Mouse (Mus musculus): ENCODE measurements around the gene U2af2.

Gene U2af2

GRCm38 (mm10) chr7:5037026-5037425 lies 24.9 kb upstream of the U2af2 start:
- DNase-seq (ENCODE audit: low spot score in 2 of 2): no peak

DNA sequence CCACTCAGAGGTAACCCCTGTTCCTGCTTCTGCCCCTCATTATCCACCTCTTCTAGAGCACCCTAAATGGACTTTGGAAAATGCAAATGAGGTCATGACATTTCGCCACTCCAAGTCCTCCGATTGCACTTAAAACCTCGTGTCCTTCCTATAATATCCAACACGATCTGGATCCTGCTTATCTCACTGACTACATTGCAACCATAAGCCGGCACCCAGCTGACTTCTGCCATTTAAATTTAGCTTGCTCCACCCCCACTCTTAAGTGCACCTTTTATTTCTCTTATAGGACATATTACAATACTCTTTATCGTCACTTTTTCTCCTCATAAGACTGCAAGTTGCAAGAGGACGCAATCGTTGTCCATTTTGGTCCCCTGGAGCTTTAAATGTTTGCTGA lies 24.5 kb upstream of the U2af2 start:
- DNase-seq (ENCODE audit: low spot score in 2 of 2): no peak

DNA sequence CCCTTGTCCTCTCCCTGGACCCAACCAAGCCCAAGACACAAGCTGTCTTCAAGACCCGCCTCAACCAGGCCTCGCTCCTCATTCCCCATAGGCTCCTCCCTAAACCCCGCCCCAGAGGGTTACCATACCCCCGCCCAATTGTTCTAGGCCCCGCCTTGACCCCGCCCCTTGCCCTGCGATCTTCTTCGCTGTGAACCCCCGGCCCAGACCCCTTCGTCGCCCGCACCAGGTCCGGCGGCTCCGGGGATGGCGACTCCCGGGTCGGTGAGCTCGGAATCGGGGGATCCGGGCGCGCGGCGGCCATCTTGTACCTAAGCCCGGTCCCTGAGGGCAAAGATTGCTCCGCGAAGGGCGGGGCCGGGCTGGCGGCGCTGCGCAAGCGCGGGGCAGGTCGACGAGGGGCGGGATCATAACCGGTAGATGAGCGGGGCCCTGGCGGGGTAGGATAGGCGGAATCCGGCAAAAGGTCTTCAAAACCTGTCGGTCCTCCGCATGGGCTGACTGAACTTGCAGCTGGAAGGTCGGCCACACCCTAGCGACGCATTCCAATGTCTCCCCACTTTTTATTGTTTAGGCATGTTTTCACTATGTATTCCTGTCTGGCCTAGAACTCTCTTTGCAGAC lies 23.7 kb upstream of the U2af2 start, which contains the start of gene Zfp784:
Gene Zfp784 (minus strand): TSS at position 338 of the 624 bp plus-strand sequence.
- peak; percentile 95 for DNase-seq (ENCODE audit: low spot score in 2 of 2)

- DNase-seq (ENCODE audit: low spot score in 2 of 2): no peak
Measured at GRCm38 (mm10) chr7:5038940-5039339, 23.0 kb upstream of the U2af2 start.

GRCm38 (mm10) chr7:5044981-5045380 lies 17.0 kb upstream of the U2af2 start:
- DNase-seq (ENCODE audit: low spot score in 2 of 2): no peak

GRCm38 (mm10) chr7:5046112-5046511 lies 15.8 kb upstream of the U2af2 start:
- DNase-seq (ENCODE audit: low spot score in 2 of 2): no peak

DNA sequence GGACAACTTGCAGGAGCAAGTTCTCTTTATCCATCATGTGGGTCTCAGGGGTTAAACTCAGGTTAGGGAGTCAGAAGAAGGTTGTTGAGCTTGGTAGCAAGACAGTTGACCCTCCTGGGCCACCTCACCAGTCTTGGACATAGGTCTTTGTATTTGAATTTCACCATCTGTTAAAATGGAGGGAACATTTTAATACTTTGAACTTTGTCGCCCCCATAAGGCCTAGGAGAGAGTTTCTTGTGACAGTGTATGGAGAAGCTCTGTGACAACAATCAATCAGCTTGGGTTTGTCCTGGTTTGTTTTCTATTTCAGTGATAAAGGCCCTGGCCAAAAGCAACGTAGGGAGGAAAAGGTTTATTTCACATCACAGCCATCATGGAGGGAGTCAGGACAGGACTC lies 14.6 kb upstream of the U2af2 start:
- no peak for DNase-seq (ENCODE audit: low spot score in 2 of 2)

- peak; percentile 65 to 68 for DNase-seq (ENCODE audit: low spot score in 2 of 2)
Measured at GRCm38 (mm10) chr7:5051193-5052192, 10.4 kb upstream of the U2af2 start, which contains the start of gene Zfp580. Zfp580 (plus strand) TSS chr7:5051538.

GRCm38 (mm10) chr7:5052438-5052837 lies 9.5 kb upstream of the U2af2 start:
- no peak for DNase-seq (ENCODE audit: low spot score in 2 of 2)

GRCm38 (mm10) chr7:5052931-5053343 lies 9.0 kb upstream of the U2af2 start:
- no peak for DNase-seq (ENCODE audit: low spot score in 2 of 2)

DNA sequence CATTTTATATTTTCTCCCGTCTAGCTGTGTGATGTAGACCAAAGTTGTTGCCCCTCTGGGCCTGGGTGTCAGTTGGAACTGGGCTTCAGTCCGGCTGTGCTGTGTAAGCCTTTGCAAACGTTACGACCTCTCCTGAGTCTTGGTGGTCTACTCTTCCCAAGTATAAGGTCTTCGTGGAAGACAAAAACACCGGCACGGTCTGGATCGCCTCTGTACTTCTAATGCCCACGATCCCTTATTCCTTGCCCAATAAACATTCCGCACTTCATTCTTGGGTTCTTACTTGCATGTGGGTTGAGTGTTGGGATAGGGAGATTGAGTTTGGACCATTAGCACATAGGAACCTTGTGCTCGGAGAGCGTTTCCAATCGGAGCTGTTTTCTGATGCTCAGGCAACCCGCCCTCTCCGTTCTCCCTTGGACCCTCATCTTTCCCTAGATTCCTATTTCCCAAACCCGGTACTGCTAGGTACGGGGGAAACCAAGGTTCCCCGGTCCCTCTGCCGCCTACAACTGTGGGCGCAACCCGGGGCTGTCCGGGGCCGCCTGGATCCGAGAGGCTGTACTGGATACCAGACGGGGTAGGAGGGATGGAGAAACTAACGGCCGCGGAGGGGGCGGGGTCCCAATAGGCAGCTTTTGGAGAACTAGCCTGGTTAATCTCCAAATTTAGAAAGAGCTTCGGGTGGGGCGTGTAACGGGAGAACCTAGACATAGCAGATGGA lies 8.3 kb upstream of the U2af2 start:
- no peak for DNase-seq (ENCODE audit: low spot score in 2 of 2)

DNA sequence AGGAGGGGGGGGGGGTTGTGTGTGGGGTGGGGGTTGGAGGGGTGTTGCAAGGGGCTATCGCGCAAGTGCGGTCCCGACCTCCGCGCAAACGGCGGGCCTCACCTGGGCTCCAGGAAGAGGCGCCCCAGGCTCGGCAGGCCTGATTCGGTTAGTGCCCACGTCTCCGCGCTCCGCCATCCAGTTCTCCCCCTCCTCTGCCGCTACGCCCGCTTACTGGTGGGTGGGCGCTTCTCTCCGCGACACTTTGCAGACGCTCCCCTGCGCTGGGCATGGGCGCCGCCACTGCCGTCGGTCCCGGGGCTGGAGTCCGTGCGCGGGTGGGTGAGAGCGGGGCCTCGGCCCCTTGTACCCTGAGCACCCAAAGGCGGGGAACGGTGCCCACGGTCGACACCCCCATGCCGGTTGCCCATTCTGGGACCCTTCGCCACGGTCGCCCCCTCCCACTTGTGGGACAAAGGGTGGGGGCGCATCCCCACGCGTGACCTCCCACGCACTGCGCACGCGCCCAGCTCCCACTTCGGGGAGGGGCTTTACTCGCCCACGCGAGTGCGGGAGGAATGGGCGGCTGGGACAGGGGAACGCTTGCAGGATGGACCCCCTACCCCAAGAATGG lies 5.2 kb upstream of the U2af2 start:
- no peak for DNase-seq (ENCODE audit: low spot score in 2 of 2)

DNA sequence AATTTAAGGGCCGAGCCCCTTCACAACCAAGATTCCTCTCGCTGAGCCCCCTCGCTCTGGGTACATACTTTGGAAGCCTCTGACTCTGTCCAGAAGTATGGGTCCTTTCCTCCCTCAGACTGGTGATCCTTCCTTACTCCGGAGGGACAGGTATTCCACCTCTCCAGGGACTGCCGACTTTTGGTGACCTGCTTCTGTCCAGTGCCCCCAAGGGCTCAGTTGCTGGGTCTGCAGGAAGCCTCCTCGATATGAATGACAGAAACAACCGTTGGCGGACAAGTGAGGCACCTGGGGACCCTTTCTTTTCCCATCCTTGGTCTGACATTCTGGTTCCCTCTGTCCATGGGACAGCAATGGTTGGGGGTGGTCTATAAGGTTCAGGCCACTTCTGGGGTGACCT lies 4.6 kb upstream of the U2af2 start:
- DNase-seq (ENCODE audit: low spot score in 2 of 2): no peak

DNA sequence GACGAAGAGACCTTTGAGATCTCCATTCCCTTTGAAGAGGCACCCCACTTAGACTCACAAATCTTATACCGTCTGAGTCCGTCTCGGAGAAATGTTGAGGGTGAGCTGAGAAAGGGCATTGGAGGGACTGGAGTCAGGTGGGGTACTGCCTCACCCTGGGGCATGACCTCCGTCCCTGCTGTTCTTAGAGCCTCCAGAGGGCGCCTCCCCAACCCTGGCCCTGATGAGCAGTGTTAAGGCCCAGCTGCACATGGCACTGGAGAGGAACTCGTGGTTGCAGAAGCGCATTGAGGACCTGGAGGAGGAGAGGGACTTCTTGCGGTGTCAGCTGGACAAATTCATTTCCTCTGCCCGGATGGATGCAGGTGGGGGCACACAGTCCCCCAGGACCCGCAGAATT lies 4.1 kb upstream of the U2af2 start:
- DNase-seq (ENCODE audit: low spot score in 2 of 2): no peak

- no peak for DNase-seq (ENCODE audit: low spot score in 2 of 2)
Measured at GRCm38 (mm10) chr7:5058631-5059030, 3.3 kb upstream of the U2af2 start.

DNA sequence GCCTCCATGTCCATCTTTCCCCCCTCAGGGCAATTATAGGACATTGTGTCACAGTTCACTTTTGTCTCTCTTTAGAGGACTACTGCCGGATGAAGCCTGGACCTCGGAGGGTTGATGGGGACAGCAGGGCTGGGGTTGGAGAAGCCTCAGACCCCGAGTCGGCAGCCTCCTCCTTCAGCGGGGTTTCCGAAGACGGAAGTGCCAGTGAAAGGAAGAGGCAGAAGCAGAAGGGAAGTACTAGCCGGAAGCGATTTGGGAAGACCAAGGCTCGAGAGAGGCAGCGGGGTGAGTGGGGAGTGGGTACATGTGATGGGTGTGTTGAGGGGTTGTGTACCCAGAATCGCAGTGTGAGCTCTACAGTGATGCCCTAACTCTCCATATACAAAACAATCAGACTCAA lies 2.5 kb upstream of the U2af2 start:
- no peak for DNase-seq (ENCODE audit: low spot score in 2 of 2)

- DNase-seq (ENCODE audit: low spot score in 2 of 2): peak; percentile 62 to 82
Measured at GRCm38 (mm10) chr7:5060239-5060731, 1.7 kb upstream of the U2af2 start.

- DNase-seq (ENCODE audit: low spot score in 2 of 2): peak; percentile 96 to 97
Measured at GRCm38 (mm10) chr7:5060944-5061773, 784 bp upstream of the U2af2 start.

DNA sequence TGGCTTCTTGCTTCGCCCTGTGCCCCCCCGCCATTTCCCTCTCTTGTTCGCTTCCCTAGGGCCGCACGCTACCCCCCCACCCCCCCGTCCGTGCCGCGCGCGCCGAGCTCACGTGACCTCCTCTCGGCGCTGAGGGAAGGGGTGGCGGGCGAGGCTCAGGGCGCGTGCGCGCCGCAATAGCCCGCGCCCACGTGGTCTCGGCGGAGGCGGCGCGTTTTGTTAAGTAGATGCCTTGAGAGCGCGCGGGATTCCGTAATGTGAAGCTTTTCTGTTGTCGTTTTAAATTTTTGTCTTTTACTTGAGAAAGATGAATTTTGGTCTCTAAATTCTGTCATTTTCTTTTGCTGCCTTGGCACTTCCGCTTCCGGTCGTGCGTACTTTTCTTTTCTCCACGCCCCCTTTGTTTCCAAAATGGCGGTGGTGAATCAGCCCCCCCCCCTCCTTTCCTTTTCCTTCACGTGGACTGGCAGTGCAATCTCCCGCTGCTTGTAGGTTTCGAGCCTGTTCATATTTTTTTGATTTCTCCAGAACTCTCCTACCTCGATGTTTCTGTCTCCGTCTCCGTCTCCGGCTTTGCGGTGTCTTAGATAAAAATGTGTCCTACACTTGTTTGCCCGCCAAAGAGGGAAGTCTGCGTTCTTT lies 538 bp downstream of the U2af2 start:
- DNase-seq (ENCODE audit: low spot score in 2 of 2): peak; percentile 43 to 60

GRCm38 (mm10) chr7:5064886-5065285 lies 2.9 kb downstream of the U2af2 start:
- no peak for DNase-seq (ENCODE audit: low spot score in 2 of 2)
